Mouse (Mus musculus) intestine, postnatal 0 days (tissue): ENCODE measurements around the gene Gsg1. TPM values are rescaled to one million over a fixed set of nuclear protein-coding genes. Genes with fewer than 3 reads are reported as not detected.

Source experiments
- ATAC-seq: fragments of 200-750 bp; cut with Nextera tagmentation; 2 replicates; pipeline ENCODE4 v1.8.0; 2017; ENCODE audit warnings: mild to moderate bottlenecking, moderate TSS enrichment, moderate library complexity
- H3K27ac ChIP-seq: fragments of 300-500 bp; sonication (generic); 2 replicates; pipeline ENCODE4 v1.5.1; 2014; ENCODE audit warnings: mild to moderate bottlenecking, low read depth, low read length, moderate library complexity
- H3K27me3 ChIP-seq: fragments of 300-500 bp; sonication (generic); replicated peaks from 2 replicates; pipeline ENCODE4 v1.6.1; 2014; ENCODE audit warnings: low read length, mixed read lengths; ENCODE audit not compliant: control insufficient read depth, insufficient read depth
- H3K36me3 ChIP-seq: fragments of 300-500 bp; sonication (generic); 2 replicates; pipeline ENCODE4 v1.6.1; 2014; ENCODE audit warnings: mild to moderate bottlenecking, moderate library complexity; ENCODE audit not compliant: control insufficient read depth, insufficient read depth
- H3K4me1 ChIP-seq: fragments of 300-500 bp; sonication (generic); replicated peaks from 2 replicates; pipeline ENCODE4 v1.6.1; 2014; ENCODE audit warnings: antibody characterized with exemption, low read length, mixed read lengths; ENCODE audit not compliant: control insufficient read depth, insufficient read depth
- H3K4me2 ChIP-seq: fragments of 300-500 bp; sonication (generic); replicated peaks from 2 replicates; pipeline ENCODE4 v1.6.1; 2014; ENCODE audit warnings: low read depth, mild to moderate bottlenecking, moderate library complexity
- H3K4me3 ChIP-seq: fragments of 300-500 bp; sonication (generic); 2 replicates; pipeline ENCODE4 v1.5.1; 2014; ENCODE audit warnings: low read depth, low read length
- H3K9ac ChIP-seq: fragments of 300-500 bp; sonication (generic); 2 replicates; pipeline ENCODE4 v1.6.1; 2014; ENCODE audit warnings: mild to moderate bottlenecking, low read depth, low read length
- H3K9me3 ChIP-seq: fragments of 300-500 bp; sonication (generic); 2 replicates; pipeline ENCODE4 v1.6.1; 2016; ENCODE audit warnings: mixed run types; ENCODE audit not compliant: control insufficient read depth
- CTCF ChIP-seq: sonication (generic); IDR thresholded peaks from 2 replicates; pipeline ENCODE4 v1.5.1; 2016; ENCODE audit warnings: low read depth, mild to moderate bottlenecking, control low read depth, antibody characterized with exemption, moderate library complexity
- WGBS: fragments of 180-500 bp; shearing (Covaris S2); extraction: QIAGEN DNeasy Blood & Tissue Kit; methylation state at CpG from one replicate; pipeline ENCODE4 v1.1.7; 2014; 5-methylcytosine and 5-hydroxymethylcytosine counted together
- polyA plus RNA-seq: library from polyadenylated mRNA; unstranded; fragments of >200 nt; fragmentation: Nextera tagmentation; extraction: Ambion mirVana; gene quantifications from 2 replicates; pipeline ENCODE4 v1.2.1, GENCODE M21; 2015

Gene Gsg1
- polyA plus RNA-seq, 1 experiment from 2014 or later, result 0.73 TPM

- Histone ChIP-seq H3K4me3 (no peak overlapping the region), H3K9ac (no peak overlapping the region), H3K27me3 (no peaks in the 10 kb centered on the region), H3K27ac (0 out of 2 replicates have a peak overlapping the region, but pooled peaks have one; percentile 28), H3K4me2 (peak overlapping the region; percentile 48), H3K36me3 (no peaks in the 10 kb centered on the region), H3K4me1 (0 out of 2 replicates have a peak, but pooled peaks cover 12% of the 10 kb centered on the region), H3K9me3 (no peaks in the 10 kb centered on the region)
- no peak for TF ChIP-seq CTCF
- whole genome bisulfite sequencing, result 60% methylated on average over 24 of the region's 24 CpGs
- peak; percentile 41; the same call in 1 of the 2 replicates for ATAC-seq
Measured at GRCm38 (mm10) chr6:135251849-135252727, 2.1 kb downstream of the Gsg1 start.

DNA sequence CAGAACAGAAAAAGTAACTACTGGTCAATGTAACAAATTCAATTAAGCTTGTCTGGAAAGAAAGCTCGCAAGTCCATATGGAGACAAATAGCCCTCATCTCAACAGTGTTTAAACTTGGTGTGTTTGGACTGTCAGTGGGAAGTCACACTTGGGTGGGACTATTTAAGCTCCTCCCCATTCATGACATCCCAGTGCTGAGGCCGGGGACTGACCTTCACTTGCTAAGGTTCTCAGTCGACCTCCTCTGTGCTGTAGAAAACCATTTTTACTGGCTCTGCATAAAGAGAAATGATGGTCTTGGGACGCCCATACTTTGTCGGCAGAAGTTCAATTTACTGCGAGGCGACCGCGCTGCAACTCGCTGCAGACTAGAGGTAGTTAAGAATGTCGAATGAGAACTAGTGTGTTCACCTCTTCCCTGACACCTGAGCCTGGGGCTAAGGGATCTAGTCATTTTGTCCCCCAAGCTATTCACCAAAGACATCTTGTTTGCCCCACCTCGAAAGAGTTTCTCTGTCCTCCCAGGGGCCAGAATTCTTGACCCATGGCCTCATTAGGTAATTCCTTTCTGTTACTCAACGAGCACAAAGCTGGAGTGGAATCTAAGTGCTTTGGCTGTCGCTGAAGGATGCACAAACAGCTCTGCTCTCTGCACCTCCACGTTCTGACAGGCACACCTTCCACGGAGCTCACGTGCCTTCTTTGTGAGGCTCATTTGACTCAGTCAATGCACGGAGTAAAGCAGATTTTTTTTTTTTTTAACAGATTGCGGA is 3.0 kb downstream of the Gsg1 start:
- no peak for TF ChIP-seq CTCF
- H3K4me1 ChIP-seq, result 0 out of 2 replicates have a peak, but pooled peaks cover 12% of the 10 kb centered on the region
- 67% methylated on average over 19 of the region's 19 CpGs for WGBS
- no peak for ATAC-seq
- H3K9ac ChIP-seq, result no peak overlapping the region
- H3K27me3 ChIP-seq, result no peaks in the 10 kb centered on the region
- no peak overlapping the region for H3K4me2 ChIP-seq
- no peaks in the 10 kb centered on the region for H3K36me3 ChIP-seq
- H3K4me3 ChIP-seq, result no peak overlapping the region
- H3K27ac ChIP-seq, result peak overlapping the region; percentile 28; the same call in 1 of the 2 replicates
- H3K9me3 ChIP-seq, result no peaks in the 10 kb centered on the region

DNA sequence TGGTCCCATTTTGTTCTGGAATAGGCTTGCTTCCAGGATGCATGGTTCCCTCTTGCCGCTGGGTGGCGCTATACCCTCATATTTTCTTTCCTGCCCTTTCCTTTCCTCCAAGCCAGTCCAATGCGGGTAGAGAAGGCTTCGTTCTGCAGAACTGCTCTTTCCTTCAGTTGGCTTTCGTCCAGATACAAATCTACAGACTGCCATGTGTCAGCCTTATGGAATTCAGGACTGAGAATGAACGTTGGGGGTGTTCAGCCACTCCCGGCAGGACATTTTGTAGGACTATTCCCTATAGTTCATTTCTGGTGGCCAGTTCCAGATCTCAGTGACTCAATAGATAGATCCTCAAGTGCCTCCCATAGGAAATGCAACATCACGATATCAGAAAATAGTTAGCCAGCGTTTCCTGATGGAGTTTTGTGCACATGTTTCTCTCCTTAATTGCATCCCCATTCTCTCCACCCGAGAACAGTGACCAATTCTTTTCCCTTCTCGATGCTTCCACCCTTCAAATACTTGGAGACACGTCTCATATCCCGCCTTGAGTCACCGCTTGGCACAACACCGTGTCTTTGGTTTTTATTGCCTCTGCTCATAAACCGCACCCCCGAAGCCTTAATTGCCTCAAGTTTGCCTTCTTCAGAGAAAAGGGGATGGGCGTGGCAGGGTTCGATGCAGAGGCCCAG is 4.2 kb downstream of the Gsg1 start:
- ATAC-seq, result peak; percentile 79
- no peaks in the 10 kb centered on the region for H3K36me3 ChIP-seq
- peak overlapping the region; percentile 17; the same call in 1 of the 2 replicates for H3K4me3 ChIP-seq
- no peaks in the 10 kb centered on the region for H3K27me3 ChIP-seq
- 11% methylated on average over 19 of the region's 19 CpGs for WGBS
- no peaks in the 10 kb centered on the region for H3K9me3 ChIP-seq
- 0 out of 2 replicates have a peak, but pooled peaks cover 12% of the 10 kb centered on the region for H3K4me1 ChIP-seq
- H3K4me2 ChIP-seq, result peak overlapping the region; percentile 61
- H3K27ac ChIP-seq, result no peak overlapping the region
- no peak overlapping the region for H3K9ac ChIP-seq
- peak; percentile 95 for TF ChIP-seq CTCF

- no peaks in the 10 kb centered on the region for H3K27me3 ChIP-seq
- H3K4me3 ChIP-seq, result no peak overlapping the region
- WGBS, result 54% methylated on average over 6 of the region's 6 CpGs
- no peak overlapping the region for H3K27ac ChIP-seq
- H3K9ac ChIP-seq, result no peak overlapping the region
- no peak for TF ChIP-seq CTCF
- H3K4me2 ChIP-seq, result no peak overlapping the region
- H3K4me1 ChIP-seq, result 0 out of 2 replicates have a peak, but pooled peaks cover 12% of the 10 kb centered on the region
- H3K9me3 ChIP-seq, result no peaks in the 10 kb centered on the region
- no peak for ATAC-seq
- H3K36me3 ChIP-seq, result no peaks in the 10 kb centered on the region
Measured at GRCm38 (mm10) chr6:135247861-135248260, 6.3 kb downstream of the Gsg1 start.

DNA sequence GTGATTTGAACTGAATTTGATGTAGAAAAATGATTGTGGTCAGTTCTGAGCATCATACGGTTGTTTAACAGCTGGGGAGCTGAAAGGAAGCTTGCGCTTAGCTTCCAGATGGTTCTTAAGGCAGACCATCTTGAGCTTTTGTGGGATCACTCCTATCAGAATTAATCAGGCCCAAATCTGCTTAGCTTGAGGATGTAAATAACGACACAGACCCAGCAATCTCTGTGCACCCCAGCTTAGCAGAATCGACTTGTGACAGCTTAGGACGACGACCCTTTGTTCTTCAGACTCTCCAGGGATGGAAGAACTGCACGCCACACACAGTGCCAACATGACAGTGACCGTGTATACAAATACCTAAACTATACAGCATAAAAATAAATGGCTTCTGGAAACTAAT is 8.6 kb downstream of the Gsg1 start:
- H3K36me3 ChIP-seq, result no peaks in the 10 kb centered on the region
- 73% methylated on average over 8 of the region's 8 CpGs for WGBS
- H3K27me3 ChIP-seq, result no peaks in the 10 kb centered on the region
- no peak overlapping the region for H3K4me2 ChIP-seq
- no peak for ATAC-seq
- H3K9me3 ChIP-seq, result no peaks in the 10 kb centered on the region
- no peak overlapping the region for H3K4me3 ChIP-seq
- no peak for TF ChIP-seq CTCF
- 0 out of 2 replicates have a peak, but pooled peaks cover 8% of the 10 kb centered on the region for H3K4me1 ChIP-seq
- no peak overlapping the region for H3K27ac ChIP-seq
- H3K9ac ChIP-seq, result no peak overlapping the region
